Mouse (Mus musculus): Measurements from ENCODE around the gene Uchl5. TPM values are rescaled to one million over a fixed set of nuclear protein-coding genes. Genes with fewer than 3 reads are reported as not detected.

The Uchl5 gene
- polyA plus RNA-seq, 1 experiment = 35.5 TPM

DNA sequence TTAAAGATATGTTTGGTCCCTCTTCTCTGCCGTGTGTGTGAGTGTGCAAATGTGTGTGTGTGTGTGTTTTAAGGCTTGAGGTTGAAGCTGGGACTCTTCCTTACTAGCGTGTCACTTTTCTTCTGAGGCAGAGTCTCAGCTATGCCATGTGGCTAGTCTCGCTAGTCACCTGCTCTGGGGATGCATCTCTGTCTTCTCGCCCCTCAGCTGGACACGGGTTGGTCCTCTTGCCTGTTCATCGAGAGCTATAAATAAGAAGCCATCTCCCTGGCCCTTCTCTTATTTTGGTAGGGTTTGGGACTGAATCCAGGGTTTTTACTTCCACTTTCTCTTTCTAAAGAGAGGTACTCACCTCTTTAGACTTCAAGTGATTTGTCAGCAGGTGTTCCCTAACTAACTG, 10.8 kb upstream of the Uchl5 start:
- Histone ChIP-seq H3K4me3 (ENCODE audit: insufficient read depth, low read depth, low read length) (no peak overlapping the region), H3K4me1 (ENCODE audit: control insufficient read depth, insufficient read depth, insufficient read length, low read length) (no peaks in the 10 kb centered on the region), H3K27ac (replicated peaks; ENCODE audit: low read depth, low read length) (no peak overlapping the region)

DNA sequence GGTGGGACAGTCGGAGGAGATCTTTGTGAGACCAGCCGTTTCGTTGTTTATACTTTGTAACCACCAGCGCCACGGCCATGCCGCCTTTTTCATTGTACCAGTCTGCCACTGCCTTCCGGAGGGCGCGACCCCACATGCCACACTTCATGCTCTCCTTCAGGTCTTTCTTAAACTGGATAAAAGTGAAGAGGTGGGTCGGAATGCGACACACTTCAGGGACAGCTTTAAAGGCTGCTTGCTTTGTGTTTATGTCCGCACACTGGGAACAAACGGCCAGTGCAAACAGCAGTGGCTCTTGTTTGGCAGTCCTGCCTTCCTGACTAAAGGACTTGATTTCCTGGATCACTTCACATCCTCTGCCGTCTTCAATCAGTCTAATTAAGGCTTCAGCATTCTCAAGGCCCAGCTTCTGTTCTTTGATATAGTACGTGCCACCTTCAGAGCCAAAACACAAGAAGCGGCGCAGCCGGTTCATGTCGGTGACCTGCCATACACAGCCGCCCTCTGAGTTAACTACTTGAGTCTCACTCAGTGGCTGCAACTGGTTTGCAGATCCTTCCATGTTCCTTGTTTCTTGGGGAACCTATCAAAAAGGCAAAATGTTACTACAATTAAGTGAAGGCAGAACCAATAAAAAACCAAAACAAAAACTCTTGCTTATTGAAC, 6.5 kb upstream of the Uchl5 start:
- no peak overlapping the region for H3K27ac ChIP-seq (replicated peaks; ENCODE audit: low read depth, low read length)
- no peaks in the 10 kb centered on the region for H3K4me1 ChIP-seq (ENCODE audit: control insufficient read depth, insufficient read depth, insufficient read length, low read length)
- H3K4me3 ChIP-seq (ENCODE audit: insufficient read depth, low read depth, low read length) = no peak overlapping the region

DNA sequence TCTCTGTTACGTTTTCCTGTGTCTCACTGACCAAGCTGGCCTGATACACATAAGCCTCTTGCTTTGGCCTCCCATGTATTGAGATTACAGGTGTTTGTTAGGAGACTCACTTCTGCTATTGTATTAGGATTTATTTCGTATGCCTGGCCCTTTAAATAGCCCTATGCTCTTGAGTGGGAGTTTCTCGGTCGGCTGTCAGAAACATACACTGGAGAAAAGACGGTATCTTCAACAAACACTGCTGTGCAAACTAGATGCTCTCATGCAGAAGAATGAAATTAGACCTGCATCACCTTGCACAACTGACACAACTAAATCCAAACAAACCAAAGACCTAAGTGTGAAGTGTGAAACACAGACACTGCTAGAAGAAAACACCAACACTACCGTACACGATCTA, 4.0 kb upstream of the Uchl5 start:
- Histone ChIP-seq H3K4me3 (ENCODE audit: insufficient read depth, low read depth, low read length) (no peak overlapping the region), H3K4me1 (ENCODE audit: control insufficient read depth, insufficient read depth, insufficient read length, low read length) (no peaks in the 10 kb centered on the region)

DNA sequence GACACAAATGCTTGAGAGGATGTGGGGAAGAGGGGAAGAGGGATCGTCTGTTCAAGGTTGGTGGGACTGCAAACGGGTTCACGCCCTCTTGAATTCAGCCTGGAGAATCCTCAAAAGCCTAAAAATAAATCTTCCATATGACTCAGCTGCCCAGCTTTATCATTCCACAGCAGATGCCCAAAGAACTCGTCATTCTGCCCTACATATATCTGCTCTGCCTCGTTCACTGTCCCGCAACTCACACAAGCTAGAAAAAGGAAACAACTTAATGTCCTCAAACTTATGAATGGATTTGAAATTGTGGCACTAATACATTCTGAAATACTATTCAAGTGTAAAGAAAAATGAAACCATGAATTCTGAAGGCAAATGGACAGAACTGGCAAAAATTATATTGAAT, 3.2 kb upstream of the Uchl5 start:
- no peaks in the 10 kb centered on the region for H3K4me1 ChIP-seq (ENCODE audit: control insufficient read depth, insufficient read depth, insufficient read length, low read length)
- no peak overlapping the region for H3K27ac ChIP-seq (replicated peaks; ENCODE audit: low read depth, low read length)
- no peak overlapping the region for H3K4me3 ChIP-seq (ENCODE audit: insufficient read depth, low read depth, low read length)

More for the DNA sequence above, 4.0 kb upstream of the Uchl5 start:
- H3K27ac ChIP-seq (replicated peaks; ENCODE audit: low read depth, low read length) = no peak overlapping the region

DNA sequence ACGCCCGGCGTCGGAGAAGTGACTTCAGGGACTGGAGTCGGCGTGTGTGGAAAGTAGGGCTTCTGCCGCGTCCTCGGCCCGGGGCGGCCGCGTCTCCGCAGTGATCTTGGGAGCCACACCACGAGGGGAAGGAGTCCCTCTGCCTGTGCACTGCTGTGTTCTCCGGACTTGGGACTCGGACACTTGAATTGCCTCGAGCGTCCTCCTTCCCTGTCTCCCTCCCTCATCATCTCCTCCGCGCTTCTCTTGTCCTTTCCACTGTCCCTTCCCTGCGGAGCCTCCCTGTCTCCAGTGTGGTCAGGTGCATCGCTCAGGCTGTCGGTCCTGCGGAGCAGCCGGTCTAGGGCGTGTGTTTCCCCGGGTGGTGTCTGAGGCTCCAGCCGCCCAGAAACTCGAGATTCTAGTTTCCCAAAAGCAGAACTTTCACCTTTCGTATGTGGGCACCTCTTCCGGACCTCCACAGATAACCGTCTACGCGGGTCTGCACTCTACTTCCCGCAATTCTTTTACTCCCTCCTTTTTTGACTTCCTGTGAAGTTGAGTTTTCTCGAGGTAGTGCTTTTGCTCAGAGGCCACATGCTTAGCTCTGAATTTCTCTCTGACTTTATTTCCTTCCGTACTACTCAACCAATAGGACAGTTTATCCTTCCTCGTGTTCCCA, 616 bp downstream of the Uchl5 start:
- peak overlapping the region; percentile 91 for H3K4me3 ChIP-seq (ENCODE audit: insufficient read depth, low read depth, low read length)
- H3K27ac ChIP-seq (replicated peaks; ENCODE audit: low read depth, low read length) = no peak overlapping the region
- no peaks in the 10 kb centered on the region for H3K4me1 ChIP-seq (ENCODE audit: control insufficient read depth, insufficient read depth, insufficient read length, low read length)

DNA sequence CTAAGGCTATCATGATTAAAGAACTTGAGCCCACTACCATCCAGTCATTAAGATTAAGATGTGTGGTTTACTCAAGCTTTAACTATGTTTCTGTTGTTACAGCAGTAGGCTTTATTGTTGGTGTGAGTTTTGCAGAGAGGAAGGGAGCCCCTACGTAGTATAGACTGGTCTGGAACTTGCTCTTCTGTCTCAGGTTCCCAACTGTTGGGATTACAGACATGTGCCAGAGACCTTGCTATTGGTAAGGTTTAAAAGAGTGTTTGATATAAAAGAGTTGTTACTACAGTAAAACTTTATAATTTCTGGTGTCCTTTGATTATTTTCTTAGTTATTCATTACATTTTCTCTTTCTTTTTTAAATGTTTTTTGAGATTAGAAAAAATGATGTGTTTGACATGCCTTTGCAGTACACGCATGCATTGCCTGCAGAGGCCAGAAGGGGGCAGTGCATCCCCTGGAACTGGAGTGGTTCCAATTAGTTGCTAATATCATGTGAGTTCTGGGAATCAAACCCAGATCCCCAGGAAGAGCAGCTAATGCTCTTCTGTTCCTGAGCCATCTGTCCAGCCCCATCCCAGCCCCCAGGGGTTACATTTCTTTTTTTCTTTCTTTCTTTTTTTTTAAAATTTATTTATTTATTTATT, 11.6 kb downstream of the Uchl5 start:
- no peaks in the 10 kb centered on the region for H3K4me1 ChIP-seq (ENCODE audit: control insufficient read depth, insufficient read depth, insufficient read length, low read length)
- no peak overlapping the region for H3K27ac ChIP-seq (replicated peaks; ENCODE audit: low read depth, low read length)
- H3K4me3 ChIP-seq (ENCODE audit: insufficient read depth, low read depth, low read length) = no peak overlapping the region

DNA sequence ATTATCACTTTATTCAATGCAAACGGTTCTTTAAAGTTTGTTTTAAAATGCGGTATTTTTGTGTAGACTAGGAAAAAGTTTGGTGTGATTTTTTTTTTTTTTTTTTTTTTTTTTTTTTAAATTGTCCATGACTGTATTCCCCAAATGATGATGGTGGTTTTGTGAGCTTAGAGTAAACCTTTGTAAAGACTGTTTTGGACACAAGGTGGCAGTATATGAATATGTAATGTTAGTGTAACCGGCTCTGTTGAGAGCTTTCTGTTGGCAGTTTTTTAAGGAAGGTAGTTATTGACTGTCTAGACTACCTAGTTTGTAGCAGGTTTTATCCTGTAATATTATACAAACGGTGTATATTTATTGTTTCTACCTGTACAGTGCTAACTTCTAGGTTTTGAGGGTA, 26.5 kb downstream of the Uchl5 start:
- Histone ChIP-seq H3K4me3 (ENCODE audit: insufficient read depth, low read depth, low read length) (no peak overlapping the region), H3K4me1 (ENCODE audit: control insufficient read depth, insufficient read depth, insufficient read length, low read length) (no peaks in the 10 kb centered on the region), H3K27ac (replicated peaks; ENCODE audit: low read depth, low read length) (no peak overlapping the region)

DNA sequence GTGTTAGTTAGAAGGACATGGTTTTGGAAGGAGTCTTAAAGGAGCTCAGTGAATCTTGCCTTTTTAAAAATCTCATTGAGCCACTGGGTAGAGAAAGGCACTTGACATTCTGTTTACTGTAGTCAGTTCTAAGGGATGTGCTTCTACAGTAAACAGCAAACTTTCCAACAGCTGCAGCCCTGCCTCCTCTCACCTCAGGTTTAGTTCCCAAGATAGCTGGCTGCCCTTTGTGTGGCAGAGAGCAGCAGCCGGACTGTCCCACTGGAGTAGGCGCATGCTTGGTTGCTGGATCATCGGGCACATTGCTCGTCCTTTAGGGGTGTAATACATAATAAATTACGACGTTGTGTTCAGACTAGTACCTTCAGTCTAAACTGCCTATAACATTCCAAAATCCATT, 32.0 kb downstream of the Uchl5 start:
- Histone ChIP-seq H3K27ac (replicated peaks; ENCODE audit: low read depth, low read length) (no peak overlapping the region), H3K4me1 (ENCODE audit: control insufficient read depth, insufficient read depth, insufficient read length, low read length) (no peaks in the 10 kb centered on the region), H3K4me3 (ENCODE audit: insufficient read depth, low read depth, low read length) (no peak overlapping the region)

DNA sequence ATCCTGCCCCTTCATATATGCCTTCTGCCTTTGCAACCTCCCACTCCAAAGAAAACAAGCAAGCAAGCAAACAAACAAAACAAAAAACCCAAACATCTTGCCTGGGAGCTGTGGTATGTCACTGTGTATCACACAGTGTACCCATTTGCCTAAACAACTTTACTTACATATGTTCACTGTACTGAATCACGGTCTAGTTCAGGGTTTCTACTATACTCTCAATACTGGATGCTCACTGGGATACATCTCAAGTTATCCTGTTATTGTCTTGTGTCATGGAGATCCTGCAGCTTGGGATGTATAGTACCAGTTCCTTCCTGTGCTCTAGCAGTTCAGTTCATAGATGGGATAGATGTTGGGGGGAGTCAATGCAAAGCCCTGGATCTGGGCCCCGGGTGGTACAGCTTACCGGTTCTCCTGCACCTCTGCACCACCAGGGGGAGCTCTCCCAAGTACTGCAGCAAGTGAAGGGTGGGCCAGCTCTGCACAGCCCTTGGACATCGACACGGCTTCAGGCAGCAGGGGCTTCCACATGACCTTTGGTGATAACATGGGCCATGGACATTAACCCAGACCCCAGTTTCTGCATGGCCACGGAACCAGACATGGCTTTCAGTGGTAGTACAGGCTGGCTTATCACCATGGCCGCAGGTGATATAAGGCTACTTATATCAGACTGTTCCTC, 36.7 kb downstream of the Uchl5 start:
- Histone ChIP-seq H3K4me3 (ENCODE audit: insufficient read depth, low read depth, low read length) (no peak overlapping the region), H3K27ac (replicated peaks; ENCODE audit: low read depth, low read length) (no peak overlapping the region), H3K4me1 (ENCODE audit: control insufficient read depth, insufficient read depth, insufficient read length, low read length) (no peaks in the 10 kb centered on the region)

DNA sequence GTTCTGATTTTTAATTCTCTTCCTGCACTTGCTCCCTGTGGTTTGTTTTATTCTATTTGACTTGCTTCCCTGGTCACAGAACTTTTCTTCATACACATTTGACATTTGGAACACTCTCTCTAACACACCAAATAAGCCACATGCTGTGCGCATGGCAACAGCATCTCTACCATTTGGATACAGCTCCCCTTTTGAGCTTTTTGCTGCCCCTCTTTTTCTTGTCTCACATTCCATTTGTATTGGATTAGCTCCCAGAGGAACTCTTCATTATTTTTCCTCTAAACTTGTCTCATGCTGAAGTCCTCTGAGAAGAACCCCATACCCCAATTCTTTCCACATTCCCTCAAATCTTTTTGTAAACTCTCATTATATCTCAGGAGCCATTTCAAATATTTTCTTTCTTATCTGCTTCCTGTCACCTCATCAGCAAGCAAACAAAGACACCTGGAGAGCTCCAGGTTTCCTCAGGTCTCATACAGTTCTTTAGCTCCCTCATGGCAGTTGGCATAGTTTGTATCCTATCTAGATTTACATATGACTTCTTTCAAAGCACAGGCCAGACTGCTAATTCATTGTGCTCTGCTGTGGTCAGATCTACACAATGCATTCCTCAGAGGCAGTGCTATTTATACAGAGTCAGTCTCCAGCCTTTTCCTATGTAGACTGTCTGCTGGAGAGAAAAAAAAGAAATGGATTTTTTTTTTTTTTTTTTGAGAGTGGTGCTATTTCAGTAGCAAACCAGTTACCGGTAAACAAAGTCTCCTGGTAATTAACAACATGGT, 43.2 kb downstream of the Uchl5 start:
- no peaks in the 10 kb centered on the region for H3K4me1 ChIP-seq (ENCODE audit: control insufficient read depth, insufficient read depth, insufficient read length, low read length)
- H3K4me3 ChIP-seq (ENCODE audit: insufficient read depth, low read depth, low read length) = no peak overlapping the region
- no peak overlapping the region for H3K27ac ChIP-seq (replicated peaks; ENCODE audit: low read depth, low read length)

DNA sequence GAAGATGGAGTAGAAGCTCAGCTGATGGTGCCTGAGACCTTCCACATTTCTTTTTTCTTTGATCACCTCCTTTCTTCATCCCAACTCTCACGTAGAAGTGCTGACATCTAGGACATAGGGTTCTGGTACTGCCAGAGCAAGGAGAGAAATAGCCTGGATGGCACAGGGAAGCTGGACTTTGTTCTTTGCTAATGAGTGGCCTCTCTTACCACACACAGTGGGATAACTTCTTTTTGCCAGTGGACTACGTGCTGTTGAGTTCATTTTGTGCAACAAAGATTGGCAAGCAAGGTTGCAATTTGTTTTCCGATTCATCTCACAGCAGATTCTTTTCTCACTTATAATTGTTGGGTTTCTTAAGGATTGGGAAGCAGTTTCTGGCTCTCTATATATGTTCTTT, 45.6 kb downstream of the Uchl5 start:
- H3K27ac ChIP-seq (replicated peaks; ENCODE audit: low read depth, low read length) = no peak overlapping the region
- H3K4me3 ChIP-seq (ENCODE audit: insufficient read depth, low read depth, low read length) = no peak overlapping the region
- H3K4me1 ChIP-seq (ENCODE audit: control insufficient read depth, insufficient read depth, insufficient read length, low read length) = no peaks in the 10 kb centered on the region

DNA sequence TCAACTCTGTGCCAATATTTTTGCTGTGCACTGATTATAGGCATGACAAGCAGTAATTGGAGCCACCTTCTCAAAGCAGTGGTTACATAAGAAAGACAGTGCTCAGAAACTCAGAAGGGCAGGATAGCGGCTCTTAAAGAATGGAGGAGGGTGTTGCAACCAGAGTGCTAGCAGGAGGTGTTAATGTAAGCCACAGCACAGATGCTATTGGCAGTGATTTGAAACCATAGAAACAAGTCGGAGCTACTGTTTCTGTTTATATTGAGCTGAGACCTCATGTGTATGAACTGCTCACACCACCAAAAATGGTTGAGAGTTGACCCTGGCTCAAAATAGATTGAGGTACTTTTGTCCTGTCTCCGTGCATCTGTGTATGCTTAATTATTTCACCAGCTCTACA, 53.6 kb downstream of the Uchl5 start:
- no peaks in the 10 kb centered on the region for H3K4me1 ChIP-seq (ENCODE audit: control insufficient read depth, insufficient read depth, insufficient read length, low read length)
- H3K27ac ChIP-seq (replicated peaks; ENCODE audit: low read depth, low read length) = no peak overlapping the region
- H3K4me3 ChIP-seq (ENCODE audit: insufficient read depth, low read depth, low read length) = no peak overlapping the region

DNA sequence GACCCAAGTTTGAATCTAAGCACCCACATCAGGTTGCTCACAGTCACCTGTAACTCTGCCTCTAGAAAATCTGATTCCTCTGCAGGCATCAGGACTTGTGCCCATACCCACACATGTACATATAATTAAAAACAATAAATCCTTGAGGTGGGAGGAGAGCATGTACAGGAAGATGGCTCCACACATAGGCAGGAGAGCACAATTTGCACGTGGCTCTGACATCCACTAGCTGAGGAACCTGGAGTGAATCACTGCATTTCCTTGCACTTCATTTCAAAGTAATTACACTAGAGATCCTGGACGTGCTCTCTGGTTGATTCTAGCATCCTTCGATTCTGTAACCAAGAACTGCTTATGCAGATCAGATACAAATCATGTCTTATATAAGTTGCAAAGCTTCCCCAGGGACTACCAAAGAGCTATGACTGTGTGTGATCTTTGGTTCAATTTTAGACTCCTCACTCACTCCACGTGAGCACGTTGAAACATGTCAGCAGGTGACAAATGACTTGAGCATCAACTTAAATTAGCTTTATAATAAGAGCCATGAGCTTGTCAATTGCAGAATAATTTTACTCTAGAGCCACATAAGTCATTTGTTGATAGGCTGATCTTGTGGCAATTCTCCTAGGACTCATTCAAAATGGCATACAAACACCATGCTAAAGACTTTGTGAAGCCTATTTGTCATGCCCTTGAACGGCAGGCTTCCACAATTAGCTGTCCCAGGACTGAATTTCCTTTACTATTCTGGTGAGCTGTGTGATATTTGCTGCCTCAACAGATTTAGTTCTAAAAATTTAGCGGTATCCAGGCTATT, 59.5 kb downstream of the Uchl5 start:
- no peak overlapping the region for H3K4me3 ChIP-seq (ENCODE audit: insufficient read depth, low read depth, low read length)
- peaks cover 6% of the 10 kb centered on the region; the same call in 1 of the 2 replicates for H3K4me1 ChIP-seq (ENCODE audit: control insufficient read depth, insufficient read depth, insufficient read length, low read length)
- H3K27ac ChIP-seq (replicated peaks; ENCODE audit: low read depth, low read length) = no peak overlapping the region; the same call in 1 of the 2 replicates

DNA sequence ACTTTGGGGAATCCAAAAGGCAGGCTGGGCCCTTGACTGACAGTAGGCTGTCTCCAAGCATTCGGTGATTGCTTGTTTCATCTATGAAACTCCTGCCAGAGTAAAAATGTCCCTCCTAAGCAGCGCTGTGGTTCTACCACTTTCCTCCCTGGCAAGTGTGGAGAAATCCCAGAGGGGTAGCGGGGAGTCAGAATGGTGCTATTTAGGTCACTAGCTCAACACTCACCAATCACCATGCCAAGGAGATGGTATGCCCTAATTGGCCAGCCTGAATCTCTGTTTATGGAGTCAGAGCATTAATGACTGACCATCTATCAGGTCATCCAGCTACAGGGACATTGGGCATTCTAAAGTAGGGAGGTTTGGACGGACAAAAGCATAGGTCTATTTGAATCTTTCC, 60.6 kb downstream of the Uchl5 start:
- no peak overlapping the region for H3K27ac ChIP-seq (replicated peaks; ENCODE audit: low read depth, low read length)
- H3K4me1 ChIP-seq (ENCODE audit: control insufficient read depth, insufficient read depth, insufficient read length, low read length) = peaks cover 6% of the 10 kb centered on the region; the same call in 1 of the 2 replicates
- no peak overlapping the region for H3K4me3 ChIP-seq (ENCODE audit: insufficient read depth, low read depth, low read length)

All from brown adipose tissue, adult 24 weeks (tissue).